Mouse (Mus musculus): ENCODE results near the gene Insl3.

DNA sequence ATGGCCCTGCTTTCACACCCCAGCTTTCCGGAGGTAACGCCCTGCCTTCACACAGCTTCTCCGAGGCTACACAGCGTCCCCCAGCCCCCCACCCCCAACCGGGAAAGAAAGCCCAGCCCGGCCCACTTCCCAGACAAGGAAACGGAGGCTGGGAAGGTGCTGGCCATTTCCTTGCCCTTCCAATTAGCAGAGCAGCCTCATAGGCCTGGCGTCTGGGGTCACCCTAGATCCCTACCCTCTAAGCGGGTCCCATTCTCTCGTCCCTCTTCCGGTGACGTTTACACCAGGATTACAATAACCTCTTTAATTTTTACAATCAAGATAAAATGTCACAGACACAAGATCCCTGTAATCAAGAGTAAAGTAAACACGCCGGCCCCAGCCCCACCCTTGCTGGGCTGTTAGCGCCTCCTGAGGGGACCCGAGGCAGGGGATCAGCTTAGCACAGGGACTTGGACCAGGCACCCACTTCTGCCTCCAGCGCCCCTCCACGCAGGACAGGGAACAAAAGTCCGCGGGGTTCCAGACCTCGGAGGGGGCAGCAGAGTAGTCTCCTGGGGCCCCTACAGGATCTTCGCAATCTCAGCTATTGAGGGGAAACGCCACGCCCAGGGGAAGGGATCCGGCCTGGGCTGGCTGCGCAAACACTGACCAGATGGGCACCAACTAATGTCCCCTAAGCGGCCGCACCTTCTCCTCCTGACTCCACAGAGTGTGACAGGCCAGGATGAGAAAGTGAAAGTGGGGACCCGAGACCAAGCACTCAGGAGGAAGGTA is 11.7 kb downstream of the Insl3 start:
- no peak for TF ChIP-seq CTCF (IDR thresholded peaks at IDR 0.05; ENCODE audit: low read depth)
- no peak for TF ChIP-seq EP300 (IDR thresholded peaks at IDR 0.05; ENCODE audit: low read depth)
